10 mouse cellular contexts compared by ENCODE assay signal in the genomic region with DNA sequence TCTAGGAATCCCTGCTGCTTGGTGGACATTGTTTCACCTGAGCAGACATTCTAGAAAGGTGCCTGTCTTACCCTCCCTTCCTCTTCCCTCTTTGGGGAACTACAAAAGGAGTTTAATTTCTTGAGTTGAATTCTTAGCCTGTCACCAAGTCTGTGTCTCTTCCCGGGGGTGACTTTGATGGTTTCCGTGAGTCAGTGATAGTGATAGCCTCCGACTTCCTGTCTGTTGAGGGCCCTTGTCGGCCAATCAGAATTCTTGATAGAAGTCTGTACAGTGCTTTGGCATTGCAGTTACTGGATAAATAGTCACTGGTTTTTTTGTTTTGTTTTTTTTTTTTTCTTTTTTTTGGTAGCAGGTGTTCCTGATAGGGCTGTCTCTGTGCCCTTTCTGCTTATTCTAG.
DNase-seq lines count a peak whose midpoint lies in the region; ATAC-seq and TF ChIP-seq lines count a peak whose summit lies in the region.
"Had no signal": no experiment of that assay in that cellular context is flagged by ENCODE, and none has a peak within 500 bp of the region (broad histone marks: within the 10 kb centered on the region; RNA-seq: fewer than 3 reads in every experiment).

No protein-coding gene starts in this region.

- no peak for TF ChIP-seq POLR2A in thymus, adult 2 months (IDR thresholded peaks at IDR 0.05; ENCODE audit: control insufficient read depth, extremely low read depth, insufficient read depth, low read length, poor library complexity)

- peak; percentile 43 for DNase-seq in thymus, adult 2 months
- no peak for DNase-seq in thymus, postnatal 10 days (ENCODE audit: low spot score in 2 of 2)
- DNase-seq in thymus, postnatal 36 days = peak; percentile 37 to 42
- no peak for DNase-seq in layer of hippocampus, adult 9-10 months (ENCODE audit: low spot score)
- no peak for DNase-seq in frontal cortex, postnatal 36 days (ENCODE audit: low spot score in 2 of 2)
- DNase-seq: gastrocnemius, postnatal 36 days; kidney, adult 9 months had no signal

- H3K9me3 ChIP-seq in liver, embryonic 15.5 days (replicated peaks) = no peaks in the 10 kb centered on the region
- H3K9me3 ChIP-seq: neural tube, embryonic 13.5 days had no signal

- H3K27me3 ChIP-seq in thymus, adult 2 months (ENCODE audit: control insufficient read depth, insufficient read depth, low read length) = no peaks in the 10 kb centered on the region
- H3K27me3 ChIP-seq in liver, embryonic 15.5 days = no peaks in the 10 kb centered on the region
- H3K27me3 ChIP-seq: neural tube, embryonic 13.5 days had no signal

- peak; percentile 79 for ATAC-seq in common myeloid progenitor, adult 5-6 weeks (replicated peaks; ENCODE audit: low read depth, poor library complexity, severe bottlenecking)
- ATAC-seq in liver, embryonic 15.5 days (ENCODE audit: insufficient read depth) = peak; percentile 40; the same call in 1 of the 2 replicates

- H3K27ac ChIP-seq in thymus, adult 2 months (ENCODE audit: control insufficient read depth, insufficient read depth, low read length) = peak overlapping the region; percentile 49
- H3K27ac ChIP-seq in liver, embryonic 15.5 days (replicated peaks) = peak overlapping the region; percentile 1; the same call in 1 of the 2 replicates
- H3K27ac ChIP-seq: neural tube, embryonic 13.5 days had no signal

- peaks cover 5% of the 10 kb centered on the region for H3K4me1 ChIP-seq in thymus, adult 2 months (replicated peaks; ENCODE audit: control insufficient read depth, insufficient read depth, low read length)
- peaks cover 35% of the 10 kb centered on the region for H3K4me1 ChIP-seq in liver, embryonic 15.5 days (replicated peaks)

- 3% methylated on average over 4 of the region's 4 CpGs for WGBS in thymus, adult 2 months
- 15% methylated on average over 4 of the region's 4 CpGs for WGBS in liver, embryonic 15.5 days (ENCODE audit: insufficient replicate concordance)

- H3K4me2 ChIP-seq in liver, embryonic 15.5 days = peak overlapping the region; percentile 42
- H3K4me2 ChIP-seq: neural tube, embryonic 13.5 days had no signal

- H3K36me3 ChIP-seq in thymus, adult 2 months (ENCODE audit: control insufficient read depth, insufficient read depth, low read length) = no peaks in the 10 kb centered on the region; the same call in 1 of the 2 replicates
- H3K36me3 ChIP-seq in liver, embryonic 15.5 days (replicated peaks) = no peaks in the 10 kb centered on the region
- H3K36me3 ChIP-seq: neural tube, embryonic 13.5 days had no signal

- H3K9ac ChIP-seq in liver, embryonic 15.5 days = no peak overlapping the region
- H3K9ac ChIP-seq: neural tube, embryonic 13.5 days had no signal

- H3K4me3 ChIP-seq in thymus, adult 2 months (ENCODE audit: control insufficient read depth, insufficient read depth, low read length) = no peak overlapping the region
- no peak overlapping the region for H3K4me3 ChIP-seq in liver, embryonic 15.5 days (replicated peaks)
- H3K4me3 ChIP-seq: neural tube, embryonic 13.5 days had no signal

- no peak for TF ChIP-seq CTCF in thymus, adult 2 months (IDR thresholded peaks at IDR 0.05; ENCODE audit: borderline replicate concordance, control insufficient read depth, extremely low read depth, insufficient read depth, low read length, poor library complexity)

Comparison
In these comparisons a context has a peak if more than half of its experiments do, and no peak if none do; other contexts are left out.
1. DNase-seq: peak in thymus, adult 2 months (single experiment) and thymus, postnatal 36 days (2 of 2); none in thymus, postnatal 10 days (0 of 2), layer of hippocampus, adult 9-10 months (single experiment) and frontal cortex, postnatal 36 days (0 of 2).